Mouse (Mus musculus) urinary bladder, postnatal 4 days (tissue): Measurements from ENCODE around the gene Wnt10a.
"Not testable (repeated sequence)": the region's sequence is repeated elsewhere in the genome, so short reads cannot be mapped to it uniquely, and the experiment has no call there.

Experiments used
- DNase-seq, 2 experiments: peaks; one replicate each; pipeline ENCODE4 v3.0.0; 2021 to 2022; ENCODE audit warnings: low spot score in 2 of 2

The Wnt10a gene

DNA sequence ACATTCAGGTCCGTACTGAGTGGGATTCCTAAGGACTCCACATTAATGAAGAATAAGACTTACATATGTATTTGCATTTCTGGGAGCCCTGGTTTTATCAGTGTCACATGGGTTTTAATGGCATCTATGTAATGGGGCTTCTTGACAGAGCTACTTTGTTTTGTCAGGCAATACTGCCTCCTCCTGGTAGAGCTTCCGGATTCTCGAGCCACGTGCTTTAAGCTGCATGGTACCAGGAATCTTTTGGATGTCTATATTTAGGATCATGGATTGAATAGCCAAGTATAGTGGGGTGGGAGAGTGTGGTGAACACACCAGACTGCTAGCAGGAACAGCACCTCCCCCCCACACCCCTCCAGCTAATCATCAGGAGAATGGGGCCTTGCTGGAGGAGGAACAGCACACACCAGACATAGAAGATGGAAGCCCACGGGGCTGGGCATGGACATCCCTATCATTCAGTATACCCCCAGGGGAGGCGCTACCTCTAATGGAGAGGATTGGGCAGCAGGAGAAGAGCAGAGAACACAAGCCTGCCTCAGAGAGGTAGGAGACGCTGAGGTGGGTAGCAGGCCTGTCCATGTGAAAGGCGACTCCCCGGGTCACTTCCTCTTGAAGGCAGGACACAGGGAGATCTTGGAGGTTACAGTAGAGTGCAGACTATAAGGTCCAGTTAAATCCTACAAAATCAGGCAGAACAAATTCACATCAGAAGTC is 23.8 kb downstream of the Wnt10a start:
- no peak for DNase-seq

DNA sequence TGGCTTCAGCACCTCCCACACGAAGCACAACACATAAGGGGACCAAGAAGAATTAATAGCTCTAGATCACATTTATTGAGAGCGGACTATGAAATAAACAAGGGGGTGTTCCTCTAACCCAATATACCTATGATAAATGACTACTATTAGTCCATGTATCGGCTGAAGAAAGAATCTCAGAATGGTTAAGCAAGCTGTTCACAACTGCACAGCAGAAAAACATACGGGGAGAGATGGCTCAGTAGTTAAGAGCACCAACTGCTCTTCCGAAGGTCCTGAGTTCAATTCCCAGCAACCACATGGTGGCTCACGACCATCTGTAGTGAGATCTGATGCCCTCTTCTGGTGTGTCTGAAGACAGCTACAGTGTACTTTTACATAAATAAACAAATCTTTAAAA is 24.6 kb downstream of the Wnt10a start:
- not testable (repeated sequence) for DNase-seq

GRCm38 (mm10) chr1:74816612-74817199 is 25.4 kb downstream of the Wnt10a start:
- DNase-seq, result peak; percentile 87 to 94

DNA sequence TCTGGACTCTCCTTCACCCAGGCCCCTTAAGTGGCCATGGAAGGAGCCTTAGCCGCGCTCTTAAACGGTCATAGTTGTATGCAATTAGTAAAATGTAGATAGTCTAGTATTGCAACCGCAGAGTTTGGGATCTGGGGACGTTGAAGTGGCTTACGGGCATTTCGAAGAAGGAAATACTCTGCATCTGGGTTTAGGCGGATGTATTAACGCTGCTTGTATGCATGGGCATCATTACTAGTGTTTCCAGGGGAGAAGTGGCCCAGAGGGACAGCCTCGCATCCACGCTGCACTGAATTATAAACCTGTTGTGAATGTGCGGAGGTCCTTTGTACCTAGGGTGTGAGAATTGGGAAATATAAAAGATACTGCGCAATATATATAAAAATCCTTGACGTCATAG is 25.9 kb downstream of the Wnt10a start:
- no peak for DNase-seq

DNA sequence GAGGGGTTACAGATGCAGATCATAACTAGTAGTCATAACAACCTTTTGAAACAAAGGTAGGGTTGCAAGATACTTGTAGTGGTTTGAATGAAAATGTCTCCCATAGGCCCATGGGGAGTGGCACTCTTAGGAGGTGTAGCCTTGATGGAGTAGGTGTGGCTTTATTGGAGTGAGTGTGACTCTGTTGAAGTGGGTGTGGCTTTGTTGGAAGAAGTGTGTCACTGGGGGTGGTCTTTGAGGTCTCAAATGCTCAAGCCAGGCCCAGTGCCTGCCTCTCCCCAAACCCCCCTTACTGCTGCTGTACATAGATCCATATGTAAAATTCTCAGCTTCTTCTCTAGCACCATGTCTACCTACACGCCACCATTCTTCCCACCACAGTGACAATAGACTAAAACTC is 27.2 kb downstream of the Wnt10a start:
- no peak for DNase-seq

DNA sequence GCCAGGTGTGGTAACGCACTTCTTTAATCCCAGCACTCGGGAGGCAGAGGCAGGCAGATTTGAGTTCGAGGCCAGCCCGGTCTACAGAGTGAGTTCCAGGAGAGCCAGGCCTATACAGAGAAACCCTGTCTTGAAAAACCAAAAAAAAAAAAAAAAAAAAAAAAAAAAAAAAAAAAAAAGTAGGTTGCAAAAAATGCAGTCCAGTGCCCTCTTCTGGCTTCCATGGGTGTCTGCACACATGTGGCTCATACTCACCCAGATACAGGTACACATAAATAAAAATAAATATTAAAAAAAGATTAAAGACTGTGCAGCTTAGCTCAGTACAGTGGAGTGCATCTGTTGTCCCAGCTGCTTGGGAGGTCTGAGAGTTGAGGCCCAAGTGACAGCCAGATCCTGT is 32.3 kb downstream of the Wnt10a start:
- DNase-seq, result not testable (repeated sequence)

DNA sequence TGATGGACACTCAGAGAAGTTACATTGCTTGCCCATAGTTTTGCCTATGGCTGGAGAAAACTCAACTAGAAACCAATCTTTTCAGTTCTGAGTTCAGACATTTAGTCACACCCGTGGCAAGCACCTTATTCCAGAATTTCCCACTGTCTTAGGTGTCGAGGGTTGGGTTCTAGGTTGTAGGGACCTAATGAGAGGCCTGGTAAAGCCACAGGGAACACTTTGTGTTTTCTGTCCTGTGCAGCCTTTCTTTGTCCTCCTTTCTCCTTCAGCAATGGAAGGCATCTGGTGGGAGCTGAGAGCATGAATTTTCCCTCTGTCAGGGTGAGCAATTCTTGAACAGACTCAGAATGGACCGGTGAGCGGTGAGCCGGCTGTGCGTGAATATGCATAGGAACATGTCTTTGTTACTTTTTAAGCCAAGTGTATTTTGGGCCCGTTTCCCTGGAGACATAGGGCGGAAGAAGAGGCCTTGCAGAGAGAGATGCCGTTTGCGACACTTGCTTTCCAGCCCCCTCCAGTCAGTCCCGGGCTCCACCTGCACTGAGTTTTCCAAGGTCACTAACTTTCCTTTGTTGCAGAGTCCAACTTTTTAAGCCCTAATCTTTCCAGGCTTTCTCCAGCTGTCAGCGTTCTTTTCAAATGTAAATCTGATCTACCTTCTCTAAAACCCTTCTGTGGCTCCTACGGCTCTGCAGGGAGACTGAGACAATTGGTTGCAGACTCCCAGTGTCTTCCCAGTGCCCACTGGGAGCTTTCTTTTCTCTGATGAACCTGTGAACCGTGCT is 33.4 kb downstream of the Wnt10a start:
- no peak for DNase-seq

DNA sequence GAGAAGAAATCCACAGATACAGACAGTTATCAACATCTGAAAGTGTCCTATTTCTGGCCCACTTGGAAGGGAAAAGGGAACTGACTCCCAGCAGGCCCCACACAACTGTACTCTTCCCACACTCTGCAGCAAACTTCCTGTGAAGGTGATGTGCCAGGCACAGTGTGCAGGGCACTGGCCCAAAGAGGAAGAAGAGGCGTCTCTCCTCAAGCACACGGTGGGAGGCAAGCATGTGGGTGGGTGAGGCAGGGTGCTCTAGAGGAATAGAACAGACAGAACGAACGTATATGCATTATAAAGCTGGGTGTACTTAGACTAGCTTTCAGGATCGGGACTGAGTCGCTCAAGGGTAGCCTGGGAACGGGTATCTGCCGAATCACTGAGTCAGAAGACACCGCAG is 38.7 kb downstream of the Wnt10a start:
- DNase-seq, result no peak

DNA sequence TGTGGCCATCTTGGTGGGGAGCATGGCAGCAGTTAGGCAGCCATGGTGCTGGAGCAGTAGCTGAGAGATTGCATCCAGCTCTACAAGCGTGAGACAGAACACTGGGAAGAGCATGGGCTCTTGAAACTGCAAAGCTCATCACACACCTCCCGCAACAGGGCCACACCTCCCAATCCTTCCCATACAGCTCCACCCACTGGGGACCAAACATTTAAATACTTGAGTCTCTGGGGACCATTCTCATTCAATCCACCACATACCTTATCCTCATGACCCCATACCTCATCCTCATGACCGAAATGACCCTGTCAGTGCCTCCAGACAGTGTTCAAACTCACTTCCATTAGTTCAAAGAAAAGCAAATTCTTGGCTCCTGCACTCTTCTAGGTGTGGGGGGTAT is 41.9 kb downstream of the Wnt10a start:
- DNase-seq, result no peak

DNA sequence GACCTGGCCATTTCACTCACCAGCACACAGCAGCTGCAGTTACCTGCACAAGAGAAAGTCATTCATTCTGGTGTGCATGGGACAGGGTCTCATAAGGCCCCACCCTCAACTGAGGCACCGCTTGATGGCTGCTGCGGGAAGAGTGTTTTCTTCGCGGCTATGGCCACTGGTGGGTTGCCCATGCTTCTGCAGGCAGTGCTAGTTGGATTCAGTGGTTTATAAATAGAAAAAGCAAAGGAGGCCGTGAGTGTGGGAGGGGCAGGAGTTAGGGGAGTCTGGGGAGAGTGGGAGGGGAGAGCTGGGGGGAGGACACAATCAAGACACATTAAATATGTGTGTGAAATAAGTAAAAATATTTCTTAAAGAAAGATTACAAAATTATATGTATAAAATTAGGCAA is 51.8 kb downstream of the Wnt10a start:
- DNase-seq, result no peak

DNA sequence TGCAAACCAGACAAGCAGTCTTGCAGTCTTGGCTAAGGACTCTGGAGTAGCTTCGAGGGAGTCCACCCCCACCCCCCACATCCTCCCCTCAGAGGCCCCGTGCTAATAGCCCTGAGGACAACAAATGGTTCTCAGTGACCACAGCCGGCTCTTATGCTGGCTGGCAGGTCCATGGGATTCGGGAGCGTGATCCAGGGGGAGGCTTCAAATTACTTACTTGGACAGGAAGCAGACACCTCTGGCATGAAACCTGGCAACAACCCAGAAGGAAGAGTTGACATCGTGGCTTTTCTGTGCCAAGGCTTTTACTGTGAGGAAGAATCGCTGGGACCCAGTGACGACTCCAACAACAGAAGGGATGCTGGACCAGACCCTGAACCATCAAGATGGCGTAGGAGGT is 55.0 kb downstream of the Wnt10a start:
- DNase-seq, result no peak

GRCm38 (mm10) chr1:74848946-74849345 is 57.6 kb downstream of the Wnt10a start:
- DNase-seq, result no peak

- no peak for DNase-seq
Observed at GRCm38 (mm10) chr1:74850251-74850650, 58.9 kb downstream of the Wnt10a start.

DNA sequence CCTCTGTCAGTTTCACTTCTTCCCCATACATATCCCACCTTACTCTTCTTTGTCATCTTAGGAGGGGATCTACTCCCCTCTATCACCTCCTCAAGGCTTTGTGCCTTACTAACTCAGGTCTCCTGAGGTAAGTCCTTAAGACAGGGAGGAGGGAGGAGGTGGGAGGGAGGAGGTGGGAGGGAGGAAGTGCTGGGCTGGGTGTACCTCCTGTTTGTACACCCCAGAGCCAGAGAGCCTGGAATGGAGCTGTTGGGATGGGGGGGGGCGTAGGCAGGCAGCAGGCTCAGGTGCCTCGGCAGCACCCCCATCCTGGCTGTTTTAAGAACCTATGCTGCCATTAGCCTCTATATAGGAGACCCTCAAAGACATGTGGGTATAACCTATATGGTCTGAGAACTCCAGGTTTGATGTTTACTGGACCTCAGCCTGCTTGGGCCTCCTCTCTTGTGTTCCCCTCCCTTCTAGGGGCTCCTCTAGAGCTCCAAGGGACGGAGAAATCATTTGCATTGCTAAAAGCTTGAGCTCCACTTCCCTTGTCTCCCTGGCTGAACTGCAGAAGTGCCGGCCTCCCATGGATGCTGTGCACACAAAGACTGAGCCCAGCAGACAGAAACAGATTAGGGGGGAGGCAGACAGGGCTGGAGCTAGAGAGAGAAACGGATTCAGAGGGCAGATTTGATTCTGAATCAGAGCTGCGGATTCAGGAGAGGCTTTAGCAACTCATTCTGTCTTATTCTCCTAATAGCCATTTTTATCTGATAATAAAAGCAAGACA is 59.9 kb downstream of the Wnt10a start:
- DNase-seq, result no peak
